In the genomic region with DNA sequence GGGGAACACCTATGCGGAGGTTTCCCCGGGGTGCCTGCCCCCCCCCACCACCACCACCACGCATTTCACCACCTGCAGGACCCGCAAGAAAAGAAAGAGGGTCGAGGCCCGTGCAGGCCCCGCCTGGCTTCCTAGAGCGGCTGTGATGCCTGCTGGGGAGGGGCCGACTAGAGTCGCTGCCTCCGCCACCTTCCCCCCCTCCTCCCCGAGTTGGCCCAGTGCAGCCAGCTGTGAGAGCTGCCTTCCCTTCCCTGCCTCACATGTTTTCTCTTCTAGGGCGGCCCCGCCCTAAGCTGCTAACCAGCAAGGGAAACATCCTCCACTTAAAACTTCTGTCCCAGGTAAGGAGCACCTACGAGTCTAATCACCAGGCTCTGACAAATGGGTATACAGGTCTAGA, we compare ENCODE assay signal across 7 mouse cellular contexts. TPM values are rescaled to one million over a fixed set of nuclear protein-coding genes. Genes with fewer than 3 reads are reported as not detected.
DNase-seq lines count a peak whose midpoint lies in the region; ATAC-seq lines count a peak whose summit lies in the region.
"Not testable (repeated sequence)": the region's sequence is repeated elsewhere in the genome, so short reads cannot be mapped to it uniquely, and the experiment has no call there.

No protein-coding gene starts in this region.

- H3K27me3 ChIP-seq in embryonic facial prominence, embryonic 14.5 days (replicated peaks; ENCODE audit: control insufficient read depth, insufficient read depth, low read length); heart, embryonic 13.5 days (replicated peaks); hindbrain, embryonic 16.5 days (replicated peaks; ENCODE audit: control insufficient read depth, insufficient read depth, low read length); limb, embryonic 11.5 days (ENCODE audit: control insufficient read depth, insufficient read depth, low read length); lung, embryonic 16.5 days (ENCODE audit: control insufficient read depth, insufficient read depth, low read depth, low read length); neural tube, embryonic 12.5 days (replicated peaks): not testable (repeated sequence)

- not testable (repeated sequence) for H3K4me1 ChIP-seq in embryonic facial prominence, embryonic 14.5 days (ENCODE audit: control insufficient read depth, insufficient read depth, low read length); heart, embryonic 13.5 days; hindbrain, embryonic 16.5 days (ENCODE audit: control insufficient read depth, insufficient read depth, low read depth, low read length); limb, embryonic 11.5 days (ENCODE audit: control insufficient read depth, insufficient read depth, low read length); lung, embryonic 16.5 days (replicated peaks; ENCODE audit: control insufficient read depth, insufficient read depth, low read length); neural tube, embryonic 12.5 days

- not testable (repeated sequence) for H3K27ac ChIP-seq in embryonic facial prominence, embryonic 14.5 days (replicated peaks; ENCODE audit: low read depth, low read length); heart, embryonic 13.5 days (replicated peaks); hindbrain, embryonic 16.5 days (ENCODE audit: low read depth, low read length); limb, embryonic 11.5 days (replicated peaks; ENCODE audit: low read depth, low read length); lung, embryonic 16.5 days (ENCODE audit: low read length); neural tube, embryonic 12.5 days

- DNase-seq in R1 (ENCODE audit: low read depth, low spot score) = peak; percentile 60
- not testable (repeated sequence) for DNase-seq in embryonic facial prominence, embryonic 14.5 days (ENCODE audit: low spot score)
- DNase-seq in limb, embryonic 11.5 days (ENCODE audit: low spot score) = peak; percentile 31

- peak overlapping the region; percentile 46 for H3K4me2 ChIP-seq in embryonic facial prominence, embryonic 14.5 days (ENCODE audit: low read depth, low read length)
- H3K4me2 ChIP-seq in heart, embryonic 13.5 days = peak overlapping the region; percentile 68
- peak overlapping the region; percentile 15; the same call in 1 of the 2 replicates for H3K4me2 ChIP-seq in hindbrain, embryonic 16.5 days (ENCODE audit: low read length)
- peak overlapping the region; percentile 22; the same call in 1 of the 2 replicates for H3K4me2 ChIP-seq in limb, embryonic 11.5 days (ENCODE audit: low read depth, severe bottlenecking)
- H3K4me2 ChIP-seq in lung, embryonic 16.5 days (ENCODE audit: low read depth, low read length) = peak overlapping the region; percentile 50
- H3K4me2 ChIP-seq in neural tube, embryonic 12.5 days (replicated peaks) = peak overlapping the region; percentile 35

- not testable (repeated sequence) for H3K9me3 ChIP-seq in embryonic facial prominence, embryonic 14.5 days (ENCODE audit: control insufficient read depth, low read length); heart, embryonic 13.5 days; hindbrain, embryonic 16.5 days (ENCODE audit: control insufficient read depth, low read length); limb, embryonic 11.5 days (ENCODE audit: control insufficient read depth, low read length); lung, embryonic 16.5 days (ENCODE audit: control insufficient read depth, low read length); neural tube, embryonic 12.5 days

- H3K36me3 ChIP-seq in embryonic facial prominence, embryonic 14.5 days (ENCODE audit: control insufficient read depth, insufficient read depth, low read length); heart, embryonic 13.5 days; hindbrain, embryonic 16.5 days (ENCODE audit: control insufficient read depth, insufficient read depth, low read length); limb, embryonic 11.5 days (ENCODE audit: control insufficient read depth, insufficient read depth, low read length); lung, embryonic 16.5 days (ENCODE audit: control insufficient read depth, insufficient read depth, low read length); neural tube, embryonic 12.5 days: not testable (repeated sequence)

- 39% methylated on average over 5 of the region's 15 CpGs for WGBS in embryonic facial prominence, embryonic 14.5 days
- WGBS in heart, embryonic 13.5 days = 25% methylated on average over 9 of the region's 15 CpGs
- WGBS in hindbrain, embryonic 16.5 days = 23% methylated on average over 14 of the region's 15 CpGs
- WGBS in limb, embryonic 11.5 days = 27% methylated on average over 14 of the region's 15 CpGs
- WGBS in lung, embryonic 16.5 days = 27% methylated on average over 15 of the region's 15 CpGs
- WGBS in neural tube, embryonic 12.5 days = 39% methylated on average over 15 of the region's 15 CpGs

- ATAC-seq in embryonic facial prominence, embryonic 14.5 days (ENCODE audit: low read depth); heart, embryonic 13.5 days (ENCODE audit: extremely low read depth, insufficient number of reproducible peaks, low FRiP score, low TSS enrichment); hindbrain, embryonic 16.5 days; limb, embryonic 11.5 days (ENCODE audit: insufficient number of reproducible peaks, low FRiP score, low TSS enrichment, low read depth); lung, embryonic 16.5 days (ENCODE audit: low read depth); neural tube, embryonic 12.5 days (ENCODE audit: low FRiP score, low read depth): not testable (repeated sequence)

- peak overlapping the region; percentile 26 for H3K4me3 ChIP-seq in embryonic facial prominence, embryonic 14.5 days (ENCODE audit: low read depth, low read length)
- peak overlapping the region; percentile 52 for H3K4me3 ChIP-seq in heart, embryonic 13.5 days
- H3K4me3 ChIP-seq in hindbrain, embryonic 16.5 days (ENCODE audit: low read length); limb, embryonic 11.5 days (ENCODE audit: low read depth, low read length); neural tube, embryonic 12.5 days: not testable (repeated sequence)
- peak overlapping the region; percentile 32 for H3K4me3 ChIP-seq in lung, embryonic 16.5 days (ENCODE audit: low read length)

- H3K9ac ChIP-seq in embryonic facial prominence, embryonic 14.5 days (ENCODE audit: low read depth, low read length) = peak overlapping the region; percentile 46; the same call in 1 of the 2 replicates
- H3K9ac ChIP-seq in heart, embryonic 13.5 days = peak overlapping the region; percentile 70
- H3K9ac ChIP-seq in hindbrain, embryonic 16.5 days (ENCODE audit: low read depth, low read length); neural tube, embryonic 12.5 days: not testable (repeated sequence)
- H3K9ac ChIP-seq in limb, embryonic 11.5 days (ENCODE audit: low read length) = peak overlapping the region; percentile 12; the same call in 1 of the 2 replicates
- H3K9ac ChIP-seq in lung, embryonic 16.5 days (ENCODE audit: low read length) = peak overlapping the region; percentile 39; the same call in 1 of the 2 replicates

RNA-seq across cellular contexts. Expression of a gene that starts 52.8 kb away (rescaled TPM):
- 31.8 and 34.3 TPM in 2 replicates for polyA plus RNA-seq in embryonic facial prominence, embryonic 14.5 days (2014; fragmentation: Nextera tagmentation; extraction: Ambion mirVana)
- 18.9 and 24.6 TPM in 2 replicates for polyA plus RNA-seq in heart, embryonic 13.5 days (2015; fragmentation: Nextera tagmentation; extraction: Ambion mirVana)
- polyA plus RNA-seq in hindbrain, embryonic 16.5 days (2015; fragmentation: Nextera tagmentation; extraction: Ambion mirVana) = 26.9 and 29.5 TPM in 2 replicates
- polyA plus RNA-seq in limb, embryonic 11.5 days (2014; fragmentation: Nextera tagmentation; extraction: Ambion mirVana) = 24.6 and 26.4 TPM in 2 replicates
- polyA plus RNA-seq in lung, embryonic 16.5 days (2015; fragmentation: Nextera tagmentation; extraction: Ambion mirVana) = 28.4 and 29.4 TPM in 2 replicates
- polyA plus RNA-seq in neural tube, embryonic 12.5 days (2016; fragmentation: Nextera tagmentation; extraction: Ambion mirVana) = 15.8 and 20.0 TPM in 2 replicates

Comparison
In these comparisons a context has a peak if more than half of its experiments do, and no peak if none do; other contexts are left out.
1. H3K4me2 ChIP-seq: peak in every context shown above with its lines; median percentile 68 in heart, embryonic 13.5 days; 50 in lung, embryonic 16.5 days; 46 in embryonic facial prominence, embryonic 14.5 days; 35 in neural tube, embryonic 12.5 days; 22 in limb, embryonic 11.5 days; 15 in hindbrain, embryonic 16.5 days.